Mouse (Mus musculus) heart, embryonic 14.5 days (tissue): ENCODE data around the gene Trappc12. TPM values are rescaled to one million over a fixed set of nuclear protein-coding genes. Genes with fewer than 3 reads are reported as not detected.
"Not testable (repeated sequence)": the region's sequence is repeated elsewhere in the genome, so short reads cannot be mapped to it uniquely, and the experiment has no call there.

Experiments used
- ATAC-seq: fragments of 200-750 bp; cut with Nextera tagmentation; 2 replicates; pipeline ENCODE4 v1.8.0; 2017; ENCODE audit warnings: low read depth, moderate TSS enrichment; ENCODE audit not compliant: insufficient number of reproducible peaks, insufficient read depth, low FRiP score
- H3K27ac ChIP-seq, 2 experiments: fragments of 200-500 bp in 1 of 2; fragments of 300-500 bp in 1 of 2; sonication (generic) in 1 of 2; replicated peaks in 1 of 2; 2 replicates each; pipeline ENCODE4 v1.5.1; 2012 to 2014; ENCODE audit warnings: low read depth in 2 of 2, low read length in 2 of 2, control low read depth in 1 of 2, mild to moderate bottlenecking in 1 of 2, mixed read lengths in 1 of 2; ENCODE audit not compliant: control insufficient read depth in 1 of 2, insufficient read depth in 1 of 2
- H3K27me3 ChIP-seq: fragments of 300-500 bp; sonication (generic); 2 replicates; pipeline ENCODE4 v1.6.1; 2014; ENCODE audit warnings: mild to moderate bottlenecking, low read length, control low read depth; ENCODE audit not compliant: control insufficient read depth, insufficient read depth
- H3K36me3 ChIP-seq: fragments of 300-500 bp; sonication (generic); 2 replicates; pipeline ENCODE4 v1.6.1; 2014; ENCODE audit warnings: mild to moderate bottlenecking, control low read depth, low read length, mixed read lengths; ENCODE audit not compliant: control insufficient read depth, insufficient read depth
- H3K4me1 ChIP-seq, 2 experiments: fragments of 200-500 bp in 1 of 2; fragments of 300-500 bp in 1 of 2; sonication (generic) in 1 of 2; 2 replicates each; pipeline ENCODE4 v1.6.1; 2012 to 2014; ENCODE audit warnings: low read length in 2 of 2, control low read depth in 1 of 2, mixed read lengths in 1 of 2; ENCODE audit not compliant: control insufficient read depth in 2 of 2, insufficient read depth in 2 of 2
- H3K4me2 ChIP-seq: fragments of 300-500 bp; sonication (generic); 2 replicates; pipeline ENCODE4 v1.6.1; 2014; ENCODE audit warnings: mild to moderate bottlenecking, low read length
- H3K4me3 ChIP-seq, 2 experiments: fragments of 200-500 bp in 1 of 2; fragments of 300-500 bp in 1 of 2; sonication (generic) in 1 of 2; 2 replicates each; pipeline ENCODE4 v1.5.1; 2012 to 2014; ENCODE audit warnings: low read length in 2 of 2, mild to moderate bottlenecking in 2 of 2, control low read depth in 1 of 2, low read depth in 1 of 2, moderate library complexity in 1 of 2; ENCODE audit not compliant: control insufficient read depth in 1 of 2, insufficient read depth in 1 of 2
- H3K9ac ChIP-seq: fragments of 300-500 bp; sonication (generic); 2 replicates; pipeline ENCODE4 v1.6.1; 2014; ENCODE audit warnings: mild to moderate bottlenecking, low read length
- H3K9me3 ChIP-seq: fragments of 300-500 bp; sonication (generic); 2 replicates; pipeline ENCODE4 v1.6.1; 2016; ENCODE audit warnings: low read length, control low read depth; ENCODE audit not compliant: control insufficient read depth
- WGBS: fragments of 180-500 bp; shearing (Covaris S2); extraction: QIAGEN DNeasy Blood & Tissue Kit; methylation state at CpG from one replicate; pipeline ENCODE4 v1.1.7; 2014; 5-methylcytosine and 5-hydroxymethylcytosine counted together
- polyA plus RNA-seq: library from polyadenylated mRNA; unstranded; fragments of >200 nt; fragmentation: Nextera tagmentation; extraction: Ambion mirVana; gene quantifications from 2 replicates; pipeline ENCODE4 v1.2.1, GENCODE M21; 2014

Trappc12 gene
- polyA plus RNA-seq, 1 experiment from 2014 or later, result 33.8 TPM

DNA sequence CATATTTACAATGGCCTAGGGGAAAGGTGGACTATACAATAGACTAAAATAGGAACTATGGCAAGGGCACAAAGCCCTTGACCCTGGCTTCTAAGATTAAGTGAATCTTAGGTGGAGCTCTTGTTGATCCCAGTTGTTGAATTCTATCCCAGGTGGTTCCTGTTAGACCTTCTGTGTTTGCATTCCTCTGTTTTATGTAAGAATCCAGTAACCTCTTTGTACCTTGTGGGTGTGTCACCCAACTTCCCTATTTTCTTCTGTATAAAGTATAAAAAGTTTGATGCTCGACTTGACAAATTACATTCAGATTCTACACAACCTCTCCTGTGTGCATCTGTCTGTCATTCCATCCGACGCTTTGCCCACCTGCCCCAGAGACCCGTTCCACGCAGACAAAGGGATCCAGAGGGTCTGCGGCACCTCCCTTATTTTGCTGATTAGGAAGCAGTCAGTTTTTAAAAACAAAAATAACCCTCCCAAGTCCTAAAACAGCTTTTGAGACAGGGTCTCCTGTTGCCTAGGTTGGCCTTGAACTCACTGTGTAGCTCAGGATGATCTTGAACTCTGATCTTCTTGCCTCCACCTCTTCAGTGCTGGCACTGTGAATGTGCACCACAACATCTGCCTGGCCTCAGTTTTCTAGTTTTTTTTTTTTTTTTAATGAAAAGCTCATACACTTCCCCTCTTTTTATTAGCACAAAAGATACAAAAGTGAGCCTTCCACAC, 16.6 kb downstream of the Trappc12 start:
- H3K36me3 ChIP-seq, result peaks cover 72% of the 10 kb centered on the region
- H3K27me3 ChIP-seq, H3K9me3 ChIP-seq, H3K27ac ChIP-seq, H3K4me1 ChIP-seq, ATAC-seq, H3K4me2 ChIP-seq, H3K9ac ChIP-seq, H3K4me3 ChIP-seq: not testable (repeated sequence)
- WGBS, result 95% methylated on average over 6 of the region's 6 CpGs

- no peaks in the 10 kb centered on the region for H3K9me3 ChIP-seq
- H3K27me3 ChIP-seq, result no peaks in the 10 kb centered on the region
- no peak overlapping the region for H3K4me2 ChIP-seq
- no peak overlapping the region for H3K27ac ChIP-seq
- peaks cover 66% of the 10 kb centered on the region for H3K36me3 ChIP-seq
- 93% methylated on average over 8 of the region's 8 CpGs for WGBS
- ATAC-seq, result no peak
- H3K9ac ChIP-seq, result no peak overlapping the region
- H3K4me1 ChIP-seq, result no peaks in the 10 kb centered on the region
- H3K4me3 ChIP-seq, result no peak overlapping the region
Observed at GRCm38 (mm10) chr12:28732631-28733030, 17.6 kb downstream of the Trappc12 start.

DNA sequence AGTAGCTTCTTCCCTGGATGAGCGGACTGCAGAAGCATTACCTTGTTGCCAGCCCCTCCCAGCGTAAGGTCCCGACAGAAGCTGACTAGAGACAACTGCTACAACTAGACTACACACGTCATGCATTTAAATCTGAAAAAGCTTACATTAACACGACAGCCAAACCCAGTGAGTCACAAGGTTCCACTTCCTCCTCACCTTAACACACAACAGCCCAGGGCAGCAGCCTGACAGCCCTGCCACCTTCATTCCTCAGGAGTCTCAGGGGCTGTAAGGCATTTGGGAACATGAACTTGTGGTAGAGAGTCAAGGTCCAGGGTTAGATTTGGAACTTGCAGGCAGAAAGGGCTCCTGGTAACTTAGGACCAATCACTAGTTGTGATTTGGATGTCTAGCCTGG, 23.2 kb downstream of the Trappc12 start:
- no peak overlapping the region for H3K27ac ChIP-seq
- H3K4me3 ChIP-seq, result no peak overlapping the region
- no peaks in the 10 kb centered on the region for H3K4me1 ChIP-seq
- no peaks in the 10 kb centered on the region for H3K9me3 ChIP-seq
- no peak overlapping the region for H3K9ac ChIP-seq
- no peaks in the 10 kb centered on the region for H3K27me3 ChIP-seq
- H3K4me2 ChIP-seq, result no peak overlapping the region
- peaks cover 42% of the 10 kb centered on the region for H3K36me3 ChIP-seq
- no peak for ATAC-seq
- WGBS, result 89% methylated on average over 5 of the region's 5 CpGs

GRCm38 (mm10) chr12:28726204-28726603, 24.1 kb downstream of the Trappc12 start:
- Histone ChIP-seq H3K27ac (no peak overlapping the region), H3K4me3 (no peak overlapping the region), H3K4me2 (no peak overlapping the region), H3K9ac (no peak overlapping the region), H3K27me3 (no peaks in the 10 kb centered on the region), H3K4me1 (no peaks in the 10 kb centered on the region), H3K36me3 (peaks cover 41% of the 10 kb centered on the region), H3K9me3 (no peaks in the 10 kb centered on the region)
- 86% methylated on average over 4 of the region's 4 CpGs for WGBS
- no peak for ATAC-seq

DNA sequence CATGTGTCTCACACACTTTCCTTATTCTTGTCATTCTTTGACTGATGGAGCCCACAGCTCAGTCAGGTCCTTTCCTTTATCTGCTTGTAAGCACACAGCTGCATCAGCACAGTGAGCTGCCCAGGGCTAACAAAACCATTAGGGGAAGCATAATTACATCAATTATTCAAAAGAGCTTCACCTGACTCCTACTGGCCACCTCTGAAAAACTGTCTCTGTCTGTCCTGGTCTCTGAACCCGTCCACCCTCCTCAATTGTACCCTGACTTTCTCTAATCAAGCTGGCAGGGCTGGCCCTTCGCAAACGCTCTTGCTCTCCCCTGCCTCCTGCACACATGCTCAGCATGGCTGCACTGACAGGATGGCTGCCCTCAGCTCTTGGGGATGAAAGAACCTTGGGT, 25.9 kb downstream of the Trappc12 start:
- H3K27me3 ChIP-seq, result no peaks in the 10 kb centered on the region
- no peak overlapping the region for H3K27ac ChIP-seq
- no peak overlapping the region for H3K4me3 ChIP-seq
- H3K9ac ChIP-seq, result no peak overlapping the region
- WGBS, result 88% methylated on average over 3 of the region's 3 CpGs
- no peaks in the 10 kb centered on the region for H3K9me3 ChIP-seq
- no peak overlapping the region for H3K4me2 ChIP-seq
- ATAC-seq, result no peak
- H3K4me1 ChIP-seq, result no peaks in the 10 kb centered on the region
- peaks cover 47% of the 10 kb centered on the region for H3K36me3 ChIP-seq

DNA sequence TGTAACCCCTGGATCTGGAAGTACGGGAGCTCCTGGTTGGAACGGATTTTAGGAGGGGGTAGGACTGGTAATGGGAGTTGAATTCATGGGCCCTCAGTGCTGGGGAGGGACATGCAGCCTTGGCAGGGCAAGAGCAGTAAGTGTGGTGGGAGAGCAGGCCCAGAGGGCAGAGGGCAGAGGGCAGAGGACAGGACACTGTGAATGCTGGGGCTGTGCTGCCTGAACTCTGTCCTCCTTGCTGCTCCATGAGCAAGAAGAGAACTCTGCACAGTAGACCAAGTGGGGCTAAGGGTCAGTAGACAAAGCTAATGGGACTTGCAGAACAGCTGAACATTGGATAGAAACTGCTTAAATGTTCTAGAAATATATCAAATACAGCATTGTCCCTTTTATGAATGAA, 32.2 kb downstream of the Trappc12 start:
- ATAC-seq, result no peak
- no peaks in the 10 kb centered on the region for H3K27me3 ChIP-seq
- no peak overlapping the region for H3K9ac ChIP-seq
- H3K9me3 ChIP-seq, result no peaks in the 10 kb centered on the region
- no peak overlapping the region for H3K4me2 ChIP-seq
- 92% methylated on average over 2 of the region's 2 CpGs for WGBS
- no peak overlapping the region for H3K4me3 ChIP-seq
- no peaks in the 10 kb centered on the region for H3K4me1 ChIP-seq
- H3K36me3 ChIP-seq, result peaks cover 56% of the 10 kb centered on the region
- H3K27ac ChIP-seq, result no peak overlapping the region

GRCm38 (mm10) chr12:28717066-28717465, 33.2 kb downstream of the Trappc12 start:
- H3K9me3 ChIP-seq, result no peaks in the 10 kb centered on the region
- ATAC-seq, result no peak
- no peak overlapping the region for H3K9ac ChIP-seq
- H3K4me2 ChIP-seq, result no peak overlapping the region
- H3K36me3 ChIP-seq, result peaks cover 58% of the 10 kb centered on the region
- WGBS, result 76% methylated on average over 2 of the region's 2 CpGs
- no peaks in the 10 kb centered on the region for H3K4me1 ChIP-seq
- H3K4me3 ChIP-seq, result no peak overlapping the region
- no peak overlapping the region for H3K27ac ChIP-seq
- no peaks in the 10 kb centered on the region for H3K27me3 ChIP-seq
